Mouse (Mus musculus): ENCODE results near the gene D6Wsu163e. TPM values are rescaled to one million over a fixed set of nuclear protein-coding genes. Genes with fewer than 3 reads are reported as not detected.
A peak's percentile ranks its signal among the peaks of the same experiment; 100 is the strongest.

The D6Wsu163e gene
- 14.7 and 16.3 TPM in 2 replicates for polyA plus RNA-seq (2016; fragmentation: Nextera tagmentation; extraction: Ambion mirVana)

DNA sequence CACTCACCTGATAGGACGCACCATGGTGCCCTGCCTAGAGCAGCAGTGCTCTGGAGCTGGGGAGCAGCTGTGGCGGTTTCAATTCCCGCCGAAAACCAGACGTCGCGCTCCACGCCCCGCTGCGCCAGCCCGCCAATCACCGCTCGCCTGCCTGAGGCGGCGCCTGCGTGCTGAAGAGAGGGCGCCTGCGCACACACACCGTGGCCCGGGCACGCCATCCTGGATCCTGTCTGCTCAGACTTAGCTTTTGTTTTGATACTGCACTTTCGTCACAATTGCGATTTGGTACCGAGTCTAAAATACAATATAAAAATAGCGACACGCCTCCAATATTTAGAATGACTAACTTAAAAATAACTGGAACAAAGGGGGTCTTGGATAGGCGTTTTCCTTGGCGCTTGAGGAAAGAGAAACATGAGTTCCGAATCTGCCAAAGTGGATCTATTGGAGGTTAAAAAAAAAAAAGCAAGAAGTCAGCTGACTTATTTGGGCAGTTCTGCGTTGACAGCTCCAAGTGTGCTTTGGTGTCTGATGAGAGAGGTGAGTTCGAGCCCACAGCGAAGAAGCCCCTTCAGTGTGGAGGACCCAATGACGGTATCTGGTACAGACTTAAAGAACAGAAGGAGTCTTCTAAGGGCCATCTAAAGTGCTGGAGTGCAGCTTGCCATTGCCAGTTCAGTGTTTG lies at the start of gene D6Wsu163e, which contains the start of gene Rad51ap1:
Gene D6Wsu163e, plus strand, starts transcription at position 476 of the 685 bp plus-strand sequence.
Gene Rad51ap1, minus strand, starts transcription at position 101 of the 685 bp plus-strand sequence.
- Histone ChIP-seq H3K4me3 (peak within 1 kb of the TSS; percentile 88), H3K27me3 (ENCODE audit: poor library complexity, severe bottlenecking) (no peaks in the 10 kb centered on the region), H3K9me3 (no peaks in the 10 kb centered on the region), H3K27ac (peak within 1 kb of the TSS; percentile 93), H3K36me3 (replicated peaks) (peaks cover 24% of the 10 kb centered on the region), H3K4me1 (peaks cover 30% of the 10 kb centered on the region)
- DNase-seq (ENCODE audit: extremely low spot score, low spot score): peak; percentile 93
- WGBS: under 1% methylated on average over 33 of the region's 33 CpGs

DNA sequence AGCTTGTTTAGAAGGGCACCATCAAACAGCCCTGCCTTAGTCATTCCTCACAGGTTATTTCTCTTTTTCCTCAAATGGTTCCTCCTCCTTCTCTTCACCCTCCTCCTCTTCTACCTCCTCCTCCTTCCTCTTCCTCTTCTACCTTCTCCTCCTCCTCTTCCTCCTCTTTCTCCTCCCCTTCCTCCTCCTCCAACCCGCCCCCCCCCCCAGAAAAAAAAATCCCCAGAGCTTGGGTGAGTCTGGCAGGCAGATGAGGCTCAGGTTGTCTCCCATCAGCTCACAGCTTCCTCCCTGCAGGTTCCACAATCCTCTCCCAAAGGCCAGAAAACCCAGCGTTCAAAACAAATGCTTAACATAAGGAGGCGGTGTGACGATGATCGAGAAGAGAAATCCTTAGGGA lies 32.4 kb upstream of the D6Wsu163e start:
- Histone ChIP-seq H3K27me3 (ENCODE audit: poor library complexity, severe bottlenecking) (no peaks in the 10 kb centered on the region), H3K4me3 (no peak overlapping the region), H3K4me1 (no peaks in the 10 kb centered on the region), H3K36me3 (replicated peaks) (no peaks in the 10 kb centered on the region), H3K27ac (no peak overlapping the region), H3K9me3 (no peaks in the 10 kb centered on the region)
- 86% methylated on average over 4 of the region's 5 CpGs for WGBS
- DNase-seq (ENCODE audit: extremely low spot score, low spot score): no peak

DNA sequence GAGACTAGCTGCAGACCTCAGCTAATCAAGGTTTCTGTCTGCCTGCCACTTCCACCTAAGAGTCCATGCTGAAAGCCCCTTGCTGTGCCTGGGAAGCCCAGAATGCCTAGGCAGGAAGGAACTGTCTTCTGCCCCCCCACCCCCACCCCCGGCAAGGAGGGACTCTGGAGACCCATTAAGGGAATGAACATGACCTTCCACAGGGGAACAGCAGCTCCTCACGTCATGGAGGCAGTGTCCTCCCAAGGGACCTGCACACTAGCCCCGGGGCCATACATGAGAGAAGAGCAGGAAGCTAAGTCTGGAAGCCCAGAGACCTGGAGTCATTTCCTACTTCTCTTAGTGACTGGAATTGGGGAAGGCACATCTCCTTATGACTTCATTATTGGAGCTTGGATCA lies 31.9 kb upstream of the D6Wsu163e start:
- Histone ChIP-seq H3K27me3 (ENCODE audit: poor library complexity, severe bottlenecking) (no peaks in the 10 kb centered on the region), H3K4me3 (no peak overlapping the region), H3K27ac (no peak overlapping the region), H3K9me3 (no peaks in the 10 kb centered on the region), H3K36me3 (replicated peaks) (no peaks in the 10 kb centered on the region), H3K4me1 (no peaks in the 10 kb centered on the region)
- DNase-seq (ENCODE audit: extremely low spot score, low spot score): no peak
- 72% methylated on average over 3 of the region's 3 CpGs for WGBS

DNA sequence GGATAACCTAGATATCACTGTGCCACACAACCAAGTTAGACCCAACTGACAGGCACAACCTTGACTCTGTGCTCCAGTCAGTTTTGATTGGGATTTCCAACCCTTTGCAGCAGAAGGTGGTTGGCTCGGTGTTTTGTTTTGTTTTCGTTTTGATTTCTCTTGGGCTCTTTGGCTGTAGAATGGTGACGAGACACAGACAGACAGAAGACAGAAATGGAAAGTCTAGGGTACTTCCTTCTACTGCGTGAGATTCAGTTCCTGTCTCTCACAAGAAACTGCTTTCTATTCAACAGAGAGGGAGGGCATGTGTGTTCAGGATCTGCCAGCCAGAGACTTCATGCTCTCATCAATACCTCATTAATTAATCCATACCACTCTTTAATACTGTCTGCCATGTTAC lies 29.0 kb upstream of the D6Wsu163e start:
- Histone ChIP-seq H3K9me3 (no peaks in the 10 kb centered on the region), H3K4me1 (no peaks in the 10 kb centered on the region)
- WGBS: 85% methylated on average over 4 of the region's 4 CpGs

DNA sequence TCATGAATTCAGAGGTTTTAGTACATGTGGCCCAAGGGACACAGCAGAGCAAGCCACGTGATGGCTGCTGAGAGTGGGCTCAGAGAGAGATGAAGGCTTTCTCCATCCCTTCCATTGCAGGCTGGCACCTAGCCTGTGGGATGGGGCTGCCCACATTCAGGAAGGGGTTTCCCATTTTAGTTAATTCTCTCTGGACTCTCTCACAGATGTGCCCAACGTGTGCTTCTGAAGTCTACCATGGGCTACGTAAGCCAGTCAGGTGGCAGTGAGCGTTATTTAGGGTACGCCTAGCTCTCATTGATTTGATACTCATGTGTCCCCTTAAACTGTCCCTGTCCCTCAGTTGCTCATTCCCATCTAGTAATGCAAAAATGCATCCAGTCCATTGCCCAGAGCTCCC lies 24.8 kb upstream of the D6Wsu163e start:
- Histone ChIP-seq H3K4me3 (no peak overlapping the region), H3K36me3 (replicated peaks) (no peaks in the 10 kb centered on the region), H3K27ac (no peak overlapping the region), H3K9me3 (no peaks in the 10 kb centered on the region), H3K4me1 (no peaks in the 10 kb centered on the region), H3K27me3 (ENCODE audit: poor library complexity, severe bottlenecking) (no peaks in the 10 kb centered on the region)
- DNase-seq (ENCODE audit: extremely low spot score, low spot score): no peak
- 82% methylated on average over 5 of the region's 5 CpGs for WGBS

More for the DNA sequence above, 29.0 kb upstream of the D6Wsu163e start:
- H3K36me3 ChIP-seq (replicated peaks): no peaks in the 10 kb centered on the region
- no peak overlapping the region for H3K27ac ChIP-seq
- H3K4me3 ChIP-seq: no peak overlapping the region
- no peaks in the 10 kb centered on the region for H3K27me3 ChIP-seq (ENCODE audit: poor library complexity, severe bottlenecking)
- no peak for DNase-seq (ENCODE audit: extremely low spot score, low spot score)

DNA sequence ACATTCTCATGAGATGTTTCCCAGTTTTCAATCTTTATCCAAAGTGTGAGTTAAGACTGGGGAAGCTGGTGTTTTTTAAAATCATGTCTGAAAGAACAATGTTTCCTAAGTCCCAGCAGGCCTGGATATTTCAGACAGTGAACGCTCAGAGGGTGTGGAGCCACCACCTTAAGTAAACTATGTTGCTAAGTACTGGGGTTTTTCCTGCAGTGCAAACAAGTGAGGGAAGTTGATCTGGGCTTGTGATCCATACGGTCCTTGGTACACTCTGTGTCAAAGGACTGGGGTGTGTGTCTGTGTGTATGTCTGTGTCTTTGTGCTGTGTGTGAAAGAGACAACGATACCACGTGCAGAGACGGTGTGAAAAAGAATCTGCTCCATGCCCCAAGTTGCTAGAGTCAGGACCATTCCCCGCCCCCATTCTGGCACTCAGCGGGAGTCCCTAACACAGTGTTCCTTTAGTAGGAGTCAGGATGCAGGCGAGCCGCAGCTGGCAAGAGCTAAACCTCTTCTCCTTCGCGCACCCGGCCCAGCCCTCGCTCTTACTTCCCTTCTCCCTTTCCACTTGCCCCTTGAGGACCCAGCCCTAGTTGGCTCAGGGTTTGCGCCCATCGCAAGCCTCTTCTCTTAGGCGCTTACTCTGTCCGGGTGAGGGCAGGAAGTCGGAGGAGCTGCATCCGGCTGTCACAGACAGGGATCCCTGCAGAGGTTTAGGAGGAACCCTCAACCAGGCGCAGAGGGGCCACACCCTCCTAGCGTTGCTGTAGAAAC lies 18.5 kb upstream of the D6Wsu163e start, which contains the start of gene Dyrk4:
Gene Dyrk4, minus strand, starts transcription at position 729 of the 771 bp plus-strand sequence.
- H3K27ac ChIP-seq: peak within 1 kb of the TSS; percentile 48
- peak within 1 kb of the TSS; percentile 38 for H3K4me3 ChIP-seq
- peaks cover 12% of the 10 kb centered on the region for H3K4me1 ChIP-seq
- H3K9me3 ChIP-seq: no peaks in the 10 kb centered on the region
- H3K27me3 ChIP-seq (ENCODE audit: poor library complexity, severe bottlenecking): no peaks in the 10 kb centered on the region
- 8% methylated on average over 21 of the region's 21 CpGs for WGBS
- H3K36me3 ChIP-seq (replicated peaks): peaks cover 43% of the 10 kb centered on the region
- peak; percentile 31 for DNase-seq (ENCODE audit: extremely low spot score, low spot score)

DNA sequence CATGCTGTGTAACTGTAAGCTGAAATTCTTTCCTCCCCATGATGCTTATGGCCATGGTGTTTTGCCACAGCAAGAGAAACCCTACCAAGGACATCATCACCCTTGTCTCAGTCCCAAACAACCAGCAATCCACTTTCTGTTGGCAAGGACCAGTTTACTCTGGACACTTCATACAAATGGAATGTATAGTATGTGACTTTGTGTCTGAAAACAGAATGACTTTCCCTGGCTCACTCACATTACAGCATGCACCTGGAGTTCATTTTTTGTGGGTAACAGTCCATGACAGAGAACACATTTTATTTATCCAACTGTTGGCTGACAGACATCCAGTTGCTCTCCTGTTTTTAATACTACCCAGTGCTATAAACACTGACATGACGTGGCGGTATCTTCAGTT lies 6.9 kb upstream of the D6Wsu163e start:
- peaks cover 82% of the 10 kb centered on the region for H3K36me3 ChIP-seq (replicated peaks)
- 93% methylated on average over 2 of the region's 2 CpGs for WGBS

DNA sequence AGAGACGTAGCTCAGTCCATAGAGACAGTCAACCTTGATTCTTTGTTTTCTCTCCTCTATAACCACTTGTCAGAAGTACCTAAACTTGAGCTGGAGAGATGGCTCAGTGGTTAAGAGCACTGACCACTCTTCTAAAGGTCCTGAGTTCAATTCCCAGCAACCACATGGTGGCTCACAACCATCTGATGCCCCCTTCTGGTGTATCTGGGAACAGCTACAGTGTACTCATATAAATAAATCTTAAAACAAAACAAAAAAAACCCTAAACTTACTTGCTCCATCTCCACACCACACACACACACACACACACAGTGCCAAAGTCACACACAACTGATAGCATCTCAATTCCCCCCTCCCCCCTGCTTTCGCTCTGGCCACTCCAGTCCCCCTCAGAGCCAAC lies 1.7 kb upstream of the D6Wsu163e start:
- WGBS: 90% methylated on average over 2 of the region's 2 CpGs
- 0 out of 2 replicates have a peak overlapping the region, but pooled peaks have one; percentile 93 for H3K27ac ChIP-seq
- H3K27me3 ChIP-seq (ENCODE audit: poor library complexity, severe bottlenecking): no peaks in the 10 kb centered on the region
- no peaks in the 10 kb centered on the region for H3K9me3 ChIP-seq
- peaks cover 30% of the 10 kb centered on the region for H3K4me1 ChIP-seq
- peak overlapping the region; percentile 88 for H3K4me3 ChIP-seq
- DNase-seq (ENCODE audit: extremely low spot score, low spot score): no peak
- peaks cover 39% of the 10 kb centered on the region for H3K36me3 ChIP-seq (replicated peaks)

More for the DNA sequence above, 6.9 kb upstream of the D6Wsu163e start:
- H3K4me3 ChIP-seq: no peak overlapping the region
- DNase-seq (ENCODE audit: extremely low spot score, low spot score): no peak
- no peak overlapping the region for H3K27ac ChIP-seq
- H3K27me3 ChIP-seq (ENCODE audit: poor library complexity, severe bottlenecking): no peaks in the 10 kb centered on the region
- no peaks in the 10 kb centered on the region for H3K9me3 ChIP-seq
- H3K4me1 ChIP-seq: peaks cover 8% of the 10 kb centered on the region

DNA sequence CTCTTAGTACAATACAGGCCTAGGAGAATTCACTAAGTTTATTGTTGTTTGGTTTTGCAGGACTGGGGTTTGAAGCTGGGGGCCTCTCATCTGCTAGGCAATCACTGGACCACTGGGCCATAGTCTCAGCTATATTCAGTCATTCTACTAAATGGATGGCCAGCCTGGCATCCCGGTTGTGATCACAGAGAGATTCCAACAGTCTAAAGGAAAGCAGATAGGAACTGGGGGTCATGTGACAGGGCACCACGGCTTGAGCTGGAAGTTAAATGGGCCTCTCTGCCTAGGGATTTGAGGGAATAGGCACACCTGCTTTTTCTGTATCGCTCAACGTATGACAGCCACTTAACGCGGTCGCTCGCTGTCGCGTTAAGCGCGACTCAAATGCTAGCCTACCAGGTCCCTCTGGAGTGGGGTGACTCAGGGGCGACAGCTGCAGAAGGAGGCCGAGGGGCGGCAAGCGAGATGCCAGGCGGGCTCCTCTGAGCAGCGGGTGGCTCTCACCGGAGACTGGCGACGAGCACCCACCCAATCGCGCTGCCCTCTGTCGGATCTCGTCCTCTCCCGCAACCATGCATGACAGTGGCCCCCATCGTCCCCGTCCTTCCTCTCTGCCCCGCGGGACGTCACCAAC lies 792 bp upstream of the D6Wsu163e start:
- Histone ChIP-seq H3K27ac (peak overlapping the region; percentile 93), H3K4me1 (peaks cover 30% of the 10 kb centered on the region), H3K36me3 (replicated peaks) (peaks cover 29% of the 10 kb centered on the region), H3K27me3 (ENCODE audit: poor library complexity, severe bottlenecking) (no peaks in the 10 kb centered on the region), H3K9me3 (no peaks in the 10 kb centered on the region), H3K4me3 (peak overlapping the region; percentile 88)
- under 1% methylated on average over 31 of the region's 31 CpGs for WGBS
- DNase-seq (ENCODE audit: extremely low spot score, low spot score): peak; percentile 19

DNA sequence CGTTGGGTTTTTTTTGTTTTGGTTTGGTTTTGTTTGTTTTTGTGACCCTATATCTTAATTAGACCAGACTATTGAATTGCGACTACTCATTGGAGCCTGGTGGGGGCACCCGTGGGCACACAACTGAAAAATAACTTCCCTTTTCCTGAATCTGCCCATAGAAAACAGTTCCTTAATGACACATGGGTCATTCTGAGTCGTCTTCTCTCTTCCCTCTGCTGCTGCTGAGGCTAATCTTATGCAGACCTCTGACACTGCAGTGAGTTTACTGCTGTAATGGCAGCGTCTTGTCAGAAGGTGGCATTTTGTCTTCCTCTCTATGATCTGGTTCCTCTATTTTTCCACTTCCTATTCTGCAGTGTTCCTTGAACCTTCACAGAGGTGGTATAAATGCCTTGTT lies 689 bp downstream of the D6Wsu163e start:
- Histone ChIP-seq H3K4me1 (peaks cover 30% of the 10 kb centered on the region), H3K9me3 (no peaks in the 10 kb centered on the region), H3K36me3 (replicated peaks) (peaks cover 20% of the 10 kb centered on the region), H3K27me3 (ENCODE audit: poor library complexity, severe bottlenecking) (no peaks in the 10 kb centered on the region), H3K27ac (no peak overlapping the region), H3K4me3 (peak overlapping the region; percentile 88)
- no peak for DNase-seq (ENCODE audit: extremely low spot score, low spot score)
- 6% methylated on average over 5 of the region's 5 CpGs for WGBS

DNA sequence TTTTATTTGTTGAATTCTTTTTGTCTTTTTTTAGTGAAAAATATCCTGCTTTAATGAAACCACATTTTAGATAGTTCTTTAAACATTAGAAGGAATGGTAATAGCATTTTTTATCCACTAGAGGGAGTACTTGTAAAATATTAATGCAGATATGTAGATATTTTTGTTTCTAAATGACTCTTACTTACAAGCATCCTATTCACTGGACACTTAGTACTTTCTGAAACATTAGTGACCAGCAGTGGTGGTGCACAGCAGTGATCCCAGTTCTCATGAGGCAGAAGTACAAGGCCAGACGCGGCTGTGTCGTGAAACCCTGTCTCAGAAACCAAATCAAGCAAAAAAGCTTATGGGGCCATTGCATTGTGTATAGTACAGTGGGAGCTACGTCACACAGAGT lies 8.6 kb downstream of the D6Wsu163e start:
- Histone ChIP-seq H3K27ac (no peak overlapping the region), H3K27me3 (ENCODE audit: poor library complexity, severe bottlenecking) (no peaks in the 10 kb centered on the region), H3K4me1 (no peaks in the 10 kb centered on the region), H3K36me3 (replicated peaks) (peaks cover 21% of the 10 kb centered on the region), H3K4me3 (no peak overlapping the region), H3K9me3 (no peaks in the 10 kb centered on the region)
- 86% methylated on average over 4 of the region's 4 CpGs for WGBS
- DNase-seq (ENCODE audit: extremely low spot score, low spot score): no peak

DNA sequence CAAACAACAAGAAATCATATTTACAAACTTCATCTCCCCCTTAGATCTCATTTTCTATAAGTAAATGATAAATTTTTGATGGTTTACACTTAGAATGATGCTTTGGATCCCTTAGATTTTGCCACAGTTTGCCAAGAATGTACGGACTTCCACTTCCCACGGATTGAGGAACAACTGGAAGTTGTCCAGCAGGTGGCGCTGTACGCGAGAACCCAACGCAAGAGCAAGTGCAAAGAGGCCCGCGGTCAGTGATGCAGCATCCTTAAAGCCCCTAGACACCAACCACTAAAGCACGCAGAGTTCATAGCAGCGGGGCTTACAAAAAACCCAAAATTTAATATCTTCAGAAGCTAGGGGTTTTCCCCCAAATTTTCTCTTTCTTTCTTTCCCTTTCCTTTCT lies 16.0 kb downstream of the D6Wsu163e start:
- Histone ChIP-seq H3K4me3 (no peak overlapping the region), H3K27me3 (ENCODE audit: poor library complexity, severe bottlenecking) (no peaks in the 10 kb centered on the region), H3K36me3 (replicated peaks) (0 out of 2 replicates have a peak, but pooled peaks cover 4% of the 10 kb centered on the region), H3K9me3 (no peaks in the 10 kb centered on the region), H3K27ac (no peak overlapping the region), H3K4me1 (no peaks in the 10 kb centered on the region)
- peak; percentile 76 for DNase-seq (ENCODE audit: extremely low spot score, low spot score)
- 13% methylated on average over 10 of the region's 10 CpGs for WGBS
